In the genomic region with DNA sequence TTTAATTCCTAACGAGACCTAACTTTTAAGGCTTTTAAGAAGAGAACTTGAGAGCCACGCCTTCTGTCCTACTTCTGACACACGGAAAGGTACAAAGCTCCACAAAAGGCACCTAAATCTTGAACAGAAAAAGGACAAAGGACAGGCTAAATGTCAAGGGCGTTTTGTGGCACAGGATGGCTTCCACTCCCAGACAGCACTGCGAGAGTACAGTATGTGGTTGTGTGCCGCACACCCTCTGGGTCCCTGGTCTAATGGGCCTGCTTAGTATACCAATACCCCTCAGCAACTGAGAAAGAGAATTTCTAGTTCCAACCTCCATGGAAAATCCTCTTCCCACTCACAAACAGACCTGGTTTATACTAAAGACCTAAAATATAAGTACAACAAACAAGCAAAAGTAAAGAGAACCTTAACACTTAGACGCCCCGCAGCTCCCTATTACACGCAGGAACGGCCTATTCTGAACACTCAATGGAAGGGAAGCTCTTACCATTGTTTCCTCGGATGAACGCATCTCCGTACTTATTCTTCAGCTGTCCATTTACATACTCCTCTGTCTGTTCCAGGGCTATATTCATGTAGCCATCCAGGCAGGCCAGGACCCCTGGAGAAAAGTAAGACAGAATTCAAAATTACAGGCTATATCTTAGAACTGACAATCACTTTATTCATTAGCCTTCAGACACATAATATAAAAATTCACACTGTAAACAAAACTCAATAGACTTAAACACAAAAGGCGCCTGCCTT, we compare ENCODE assay signal across 14 mouse cellular contexts. TPM values are rescaled to one million over a fixed set of nuclear protein-coding genes. Genes with fewer than 3 reads are reported as not detected.
DNase-seq lines count a peak whose midpoint lies in the region; ATAC-seq and TF ChIP-seq lines count a peak whose summit lies in the region.
"Had no signal": no experiment of that assay in that cellular context is flagged by ENCODE, and none has a peak within 500 bp of the region (broad histone marks: within the 10 kb centered on the region; RNA-seq: fewer than 3 reads in every experiment).

No protein-coding gene starts in this region.

- no peak for ATAC-seq in midbrain, embryonic 14.5 days (ENCODE audit: low FRiP score, low TSS enrichment)
- ATAC-seq: intestine, postnatal 0 days; Patski had no signal

- H3K4me1 ChIP-seq in hindbrain, embryonic 10.5 days (replicated peaks) = peaks cover 19% of the 10 kb centered on the region
- H3K4me1 ChIP-seq in midbrain, embryonic 14.5 days (ENCODE audit: control insufficient read depth, insufficient read depth, low read length) = no peaks in the 10 kb centered on the region
- H3K4me1 ChIP-seq: embryonic facial prominence, embryonic 12.5 days had no signal

- no peaks in the 10 kb centered on the region for H3K27me3 ChIP-seq in hindbrain, embryonic 10.5 days (ENCODE audit: insufficient read depth, poor library complexity, severe bottlenecking)
- H3K27me3 ChIP-seq in midbrain, embryonic 14.5 days (ENCODE audit: control insufficient read depth, insufficient read depth, low read length) = no peaks in the 10 kb centered on the region
- H3K27me3 ChIP-seq: embryonic facial prominence, embryonic 12.5 days; Patski had no signal

- no peak overlapping the region for H3K4me2 ChIP-seq in midbrain, embryonic 14.5 days (ENCODE audit: low read length)
- H3K4me2 ChIP-seq: embryonic facial prominence, embryonic 12.5 days; heart, embryonic 11.5 days had no signal

- TF ChIP-seq POLR2A in brain, embryonic 14.5 days (IDR thresholded peaks at IDR 0.05; ENCODE audit: borderline replicate concordance, extremely low read depth, insufficient read depth, insufficient read length, poor library complexity, severe bottlenecking) = no peak

- peaks cover 97% of the 10 kb centered on the region for H3K36me3 ChIP-seq in hindbrain, embryonic 10.5 days
- H3K36me3 ChIP-seq in midbrain, embryonic 14.5 days (ENCODE audit: control insufficient read depth, insufficient read depth, low read length) = peaks cover 74% of the 10 kb centered on the region

- no peak for TF ChIP-seq CTCF in layer of hippocampus, adult 2 months (conservative IDR thresholded peaks at IDR 0.05)
- no peak for TF ChIP-seq CTCF in brain, embryonic 14.5 days (IDR thresholded peaks at IDR 0.05; ENCODE audit: borderline replicate concordance, extremely low read depth, insufficient read depth, insufficient read length)

- WGBS in hindbrain, embryonic 10.5 days = 84% methylated on average over 14 of the region's 14 CpGs
- 64% methylated on average over 14 of the region's 14 CpGs for WGBS in midbrain, embryonic 14.5 days

- H3K9ac ChIP-seq in midbrain, embryonic 14.5 days (replicated peaks; ENCODE audit: low read length) = no peak overlapping the region
- H3K9ac ChIP-seq: embryonic facial prominence, embryonic 12.5 days had no signal

- no peak for DNase-seq in layer of hippocampus, adult 2 months (ENCODE audit: low spot score in 2 of 2)
- DNase-seq in layer of hippocampus, adult 11-12 months (ENCODE audit: low spot score) = no peak
- peak; percentile 41 for DNase-seq in brain, embryonic 14.5 days (ENCODE audit: low read depth)
- DNase-seq in hindbrain, embryonic 10.5 days (ENCODE audit: low spot score) = no peak
- DNase-seq in midbrain, embryonic 14.5 days = no peak
- DNase-seq in kidney, adult 11 months = no peak
- DNase-seq in left cerebral cortex, adult 9 months (ENCODE audit: low spot score in 2 of 2) = no peak
- DNase-seq: lung, postnatal 10 days had no signal

- H3K4me3 ChIP-seq in layer of hippocampus, adult 2 months = no peak overlapping the region
- no peak overlapping the region for H3K4me3 ChIP-seq in hindbrain, embryonic 10.5 days
- no peak overlapping the region for H3K4me3 ChIP-seq in midbrain, embryonic 14.5 days (replicated peaks; ENCODE audit: low read depth, low read length)
- H3K4me3 ChIP-seq: embryonic facial prominence, embryonic 12.5 days; myocyte had no signal

- H3K27ac ChIP-seq in layer of hippocampus, adult 2 months = 0 out of 2 replicates have a peak overlapping the region, but pooled peaks have one; percentile 24
- peak overlapping the region; percentile 56; the same call in 1 of the 2 replicates for H3K27ac ChIP-seq in hindbrain, embryonic 10.5 days
- H3K27ac ChIP-seq in midbrain, embryonic 14.5 days (replicated peaks; ENCODE audit: low read depth, low read length) = peak overlapping the region; percentile 55; the same call in 1 of the 2 replicates
- H3K27ac ChIP-seq: embryonic facial prominence, embryonic 12.5 days; kidney, postnatal 0 days had no signal

- H3K9me3 ChIP-seq in hindbrain, embryonic 10.5 days = no peaks in the 10 kb centered on the region
- no peaks in the 10 kb centered on the region for H3K9me3 ChIP-seq in midbrain, embryonic 14.5 days (ENCODE audit: control insufficient read depth, low read length)
- H3K9me3 ChIP-seq: embryonic facial prominence, embryonic 12.5 days had no signal

RNA-seq across cellular contexts. Expression of a gene that starts 11.3 kb away (rescaled TPM):
- total RNA-seq in layer of hippocampus, adult 2 months (2021) = 10 to 100 TPM; 42.6 to 47.6 TPM
- 65.8 and 67.8 TPM in 2 replicates for polyA plus RNA-seq in brain, embryonic 14.5 days (2012; rRNA removed)
- polyA plus RNA-seq in hindbrain, embryonic 10.5 days (2016; fragmentation: Nextera tagmentation; extraction: Ambion mirVana) = 244 and 277 TPM in 2 replicates
- 165 and 179 TPM in 2 replicates for polyA plus RNA-seq in midbrain, embryonic 14.5 days (2014; fragmentation: Nextera tagmentation; extraction: Ambion mirVana)
